Mouse (Mus musculus): ENCODE data around the gene Mark3. TPM values are rescaled to one million over a fixed set of nuclear protein-coding genes. Genes with fewer than 3 reads are reported as not detected.

Gene Mark3
- total RNA-seq, 2 experiments from 2014 or later, result 48.2 to 60.7 TPM

DNA sequence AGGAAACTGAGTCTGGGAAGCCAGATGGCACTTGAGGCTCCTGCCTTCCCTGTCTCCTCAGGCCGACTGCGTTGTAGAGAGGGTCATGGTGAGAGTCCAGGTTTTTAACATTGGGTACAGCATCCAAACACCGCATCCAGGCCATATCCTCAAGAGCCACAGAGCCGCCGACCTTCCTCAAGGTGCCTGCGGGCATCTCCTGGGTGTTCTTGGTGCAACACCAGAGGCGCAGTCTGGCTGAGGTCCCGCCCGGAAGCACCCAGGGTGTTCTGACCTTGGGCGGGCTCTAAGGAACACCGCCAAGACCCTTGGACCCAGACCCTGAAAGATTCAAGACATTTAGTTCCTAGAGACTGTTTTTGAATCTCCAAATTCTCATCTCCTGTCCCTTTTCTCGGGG is 98.3 kb downstream of the Mark3 start:
- intact Hi-C loops (cut with DNase I), result no loop called here
- Histone ChIP-seq H3K27ac (peak overlapping the region; percentile 94; the same call in 1 of the 2 replicates), H3K4me3 (peak overlapping the region; percentile 83)
- DNase-seq, result no peak
- TF ChIP-seq CTCF (IDR thresholded peaks at IDR 0.05), result no peak

DNA sequence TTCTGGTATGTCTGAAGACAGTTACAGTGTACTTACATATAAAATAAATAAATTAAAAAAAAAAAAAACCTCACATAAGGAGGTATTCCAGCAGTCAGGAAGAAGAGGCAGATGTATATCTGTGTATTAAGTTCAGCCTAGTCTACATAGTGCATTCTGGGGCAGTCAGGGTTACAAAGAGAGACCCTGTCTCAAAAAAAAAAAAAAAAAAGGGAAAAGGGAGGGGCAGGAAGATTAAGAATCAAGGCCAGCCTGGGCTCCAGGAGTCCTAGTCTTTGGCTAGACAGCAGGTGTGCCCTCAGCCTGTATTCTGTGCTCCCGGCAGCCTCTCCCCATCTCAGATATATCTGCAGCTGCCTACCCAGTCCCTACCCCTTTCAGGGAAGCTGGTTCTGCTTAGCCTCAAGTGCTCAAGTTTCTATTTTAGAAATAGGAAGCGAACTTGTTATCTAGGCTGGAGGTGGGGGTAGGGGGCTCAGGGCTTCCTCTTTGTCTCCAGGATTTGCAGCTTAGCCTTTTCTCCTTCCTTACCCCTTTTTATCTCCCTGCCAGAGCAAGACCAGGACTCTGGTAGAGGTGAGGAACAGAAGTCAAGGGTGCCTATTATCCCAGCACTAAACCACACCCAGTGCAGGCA is 100.6 kb downstream of the Mark3 start:
- no peak for DNase-seq
- no peak for TF ChIP-seq CTCF (IDR thresholded peaks at IDR 0.05)
- H3K27ac ChIP-seq, result no peak overlapping the region
- intact Hi-C loops (cut with DNase I), result loop anchor here (5.0 kb wide), 1 partner anchor 37 kb away; the partner anchor contains the start of genes Apopt1 and Bag5
- H3K4me3 ChIP-seq, result no peak overlapping the region

DNA sequence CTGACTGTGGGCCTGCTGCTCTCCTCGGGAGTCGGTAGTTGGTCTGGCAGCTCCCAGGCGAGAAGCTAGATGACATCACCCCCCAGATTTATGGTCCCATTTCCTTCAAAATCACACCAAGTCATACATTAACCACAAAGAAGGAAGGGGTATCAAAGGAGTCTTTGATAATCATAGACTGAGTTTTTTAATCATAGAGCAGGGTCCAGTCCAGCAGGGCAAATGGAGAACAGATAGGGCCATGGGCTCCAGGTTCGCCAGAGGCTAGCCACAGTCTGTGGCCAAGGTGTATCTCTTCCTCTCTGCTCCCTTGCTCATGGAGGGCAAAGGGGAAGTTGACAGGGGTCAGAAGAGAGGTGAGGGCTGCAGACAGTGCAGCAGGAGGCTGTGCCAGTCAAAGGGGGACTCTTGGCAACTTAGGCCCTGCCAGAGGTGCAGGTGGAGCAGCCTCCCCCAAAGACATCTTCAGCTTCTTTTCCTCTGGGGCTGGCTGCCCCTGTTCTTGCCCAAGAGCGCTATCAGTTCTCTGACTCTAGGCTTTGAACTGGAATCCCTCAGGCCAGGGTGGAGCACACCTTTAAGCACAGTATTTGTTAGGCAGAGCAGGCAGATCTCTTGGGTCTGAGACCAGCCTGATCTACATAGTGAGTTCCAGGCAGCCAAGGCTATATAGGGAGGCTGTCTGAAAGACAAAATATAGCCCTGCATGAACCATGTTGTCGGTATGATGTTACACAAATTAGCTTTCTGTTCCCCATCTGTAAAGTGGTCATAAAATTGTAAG is 101.7 kb downstream of the Mark3 start:
- intact Hi-C loops (cut with DNase I), result loop anchor here (5.0 kb wide), 1 partner anchor 36 kb away; the partner anchor contains the start of genes Apopt1 and Bag5
- Histone ChIP-seq H3K4me3 (no peak overlapping the region), H3K27ac (peak overlapping the region; percentile 95; the same call in 1 of the 2 replicates)
- no peak for TF ChIP-seq CTCF (IDR thresholded peaks at IDR 0.05)
- DNase-seq, result no peak

DNA sequence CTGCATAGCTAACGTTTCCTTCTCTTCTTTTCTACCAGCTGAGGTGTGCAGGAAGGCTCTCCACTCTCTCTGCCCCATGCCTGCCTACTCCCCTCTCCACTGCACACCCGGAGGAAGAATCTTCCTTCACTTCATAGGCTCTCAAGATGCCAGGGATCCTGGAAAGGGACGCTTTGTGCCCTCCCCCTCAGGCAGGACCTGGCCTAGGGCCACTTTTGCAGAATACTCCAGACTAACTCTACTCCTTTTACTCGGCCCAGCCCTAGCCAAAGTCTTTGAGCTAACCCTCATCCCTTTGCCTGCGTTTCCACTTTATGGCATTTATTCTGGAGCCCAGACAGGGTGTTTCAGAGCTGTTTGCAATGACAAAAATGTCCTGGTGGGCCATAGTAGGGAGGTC is 103.1 kb downstream of the Mark3 start:
- intact Hi-C loops (cut with DNase I), result loop anchor here (5.0 kb wide), 1 partner anchor 35 kb away; the partner anchor contains the start of genes Apopt1 and Bag5
- DNase-seq, result peak; percentile 62
- H3K4me3 ChIP-seq, result peak overlapping the region; percentile 80
- TF ChIP-seq CTCF (IDR thresholded peaks at IDR 0.05), result no peak
- peak overlapping the region; percentile 95 for H3K27ac ChIP-seq

DNA sequence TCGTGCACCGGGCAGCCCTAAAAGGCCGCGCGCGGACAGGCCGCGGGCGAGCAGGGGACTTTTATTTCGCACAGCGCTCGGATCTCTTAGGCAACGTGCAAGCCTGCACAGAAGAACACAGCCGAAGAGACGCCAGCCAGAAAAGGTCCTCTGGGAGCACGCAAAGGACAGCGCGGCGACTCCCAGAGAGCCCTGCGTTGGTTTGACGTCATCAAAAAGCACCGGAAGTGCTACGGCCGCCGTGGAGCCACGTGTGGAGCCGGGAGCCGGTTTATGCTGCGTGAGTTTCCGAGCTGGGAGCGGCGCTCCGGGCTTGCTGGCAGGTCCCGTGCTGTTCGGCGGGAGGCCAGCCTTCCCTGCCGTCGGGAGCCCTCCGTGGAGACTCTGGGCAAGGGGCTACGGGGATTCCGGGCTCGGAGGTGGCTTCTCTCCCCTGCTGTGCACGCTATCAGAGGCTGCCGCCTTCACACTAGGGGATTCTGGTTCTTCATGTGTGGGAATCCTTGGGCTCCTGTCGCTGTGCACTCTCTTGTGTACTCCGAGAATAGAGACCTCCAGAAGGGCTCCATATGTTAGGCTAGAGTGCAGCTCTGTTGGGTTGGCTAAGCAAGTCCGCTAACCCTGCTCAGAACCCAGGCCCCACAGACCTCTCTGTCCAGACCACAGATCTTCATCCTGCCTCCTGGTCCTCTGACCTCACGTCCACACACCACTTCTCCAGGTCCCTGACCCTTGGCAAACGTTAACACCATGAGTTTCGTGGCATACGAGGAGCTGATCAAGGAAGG is 103.8 kb downstream of the Mark3 start, which contains the start of gene Trmt61a:
TSS of gene Trmt61a (plus strand) at position 224 of the 788 bp plus-strand sequence.
- peak; percentile 95 for DNase-seq
- intact Hi-C loops (cut with DNase I), result loop anchor here (5.0 kb wide), 1 partner anchor 34 kb away; the partner anchor contains the start of genes Apopt1 and Bag5
- no peak for TF ChIP-seq CTCF (IDR thresholded peaks at IDR 0.05)
- peak within 1 kb of the TSS; percentile 80 for H3K4me3 ChIP-seq
- peak within 1 kb of the TSS; percentile 95 for H3K27ac ChIP-seq

DNA sequence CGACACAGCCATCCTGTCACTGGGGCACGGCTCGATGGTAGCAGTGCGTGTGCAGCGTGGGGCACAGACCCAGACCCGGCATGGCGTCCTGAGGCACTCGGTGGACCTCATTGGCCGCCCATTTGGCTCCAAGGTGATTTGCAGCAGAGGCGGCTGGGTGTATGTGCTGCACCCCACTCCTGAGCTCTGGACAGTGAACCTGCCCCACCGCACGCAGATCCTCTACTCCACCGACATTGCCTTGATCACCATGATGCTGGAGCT is 104.3 kb downstream of the Mark3 start:
- intact Hi-C loops (cut with DNase I), result loop anchor here (5.0 kb wide), 1 partner anchor 34 kb away; the partner anchor contains the start of genes Apopt1 and Bag5
- H3K4me3 ChIP-seq, result peak overlapping the region; percentile 80
- no peak for DNase-seq
- no peak for TF ChIP-seq CTCF (IDR thresholded peaks at IDR 0.05)
- H3K27ac ChIP-seq, result peak overlapping the region; percentile 95

DNA sequence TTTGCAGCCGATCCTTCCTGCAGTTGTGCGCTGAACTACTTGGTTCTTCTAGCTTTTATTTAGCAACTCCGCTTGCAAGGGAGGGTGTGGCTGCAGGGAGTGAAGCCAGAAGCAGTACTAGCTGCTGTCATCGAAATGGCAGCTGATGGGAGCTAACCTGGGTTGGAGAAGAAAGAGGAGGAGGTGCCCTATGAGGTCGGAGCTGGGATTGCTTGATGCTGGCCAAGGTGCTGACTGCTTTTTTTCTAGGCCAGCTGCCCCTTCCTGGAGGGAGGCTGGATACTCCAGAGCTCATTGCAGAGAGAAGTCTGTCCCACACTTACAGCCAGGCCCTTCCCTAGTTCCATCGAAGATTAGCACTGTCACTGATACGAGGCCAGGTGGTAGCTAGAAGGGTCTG is 104.7 kb downstream of the Mark3 start:
- peak overlapping the region; percentile 95; the same call in 1 of the 2 replicates for H3K27ac ChIP-seq
- peak overlapping the region; percentile 80 for H3K4me3 ChIP-seq
- DNase-seq, result no peak
- intact Hi-C loops (cut with DNase I), result loop anchor here (5.0 kb wide), 1 partner anchor 33 kb away; the partner anchor contains the start of genes Apopt1 and Bag5
- TF ChIP-seq CTCF (IDR thresholded peaks at IDR 0.05), result no peak

DNA sequence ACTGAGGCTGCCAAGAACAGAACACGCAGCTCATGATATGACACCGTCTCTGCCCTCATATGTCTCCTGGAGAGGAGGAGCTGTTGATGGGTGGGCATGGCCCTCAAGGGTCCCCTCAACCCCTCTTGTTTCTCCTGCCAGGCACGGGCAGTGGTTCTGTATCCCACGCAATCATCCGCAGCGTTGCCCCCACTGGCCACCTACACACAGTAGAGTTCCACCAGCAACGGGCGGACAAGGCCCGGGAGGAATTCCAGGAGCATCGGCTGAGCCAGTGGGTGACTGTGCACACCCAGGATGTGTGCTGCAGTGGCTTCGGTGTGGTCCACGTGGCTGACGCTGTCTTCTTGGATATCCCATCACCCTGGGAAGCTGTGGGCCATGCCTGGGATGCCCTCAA is 106.3 kb downstream of the Mark3 start:
- no peak for TF ChIP-seq CTCF (IDR thresholded peaks at IDR 0.05)
- no peak for DNase-seq
- H3K27ac ChIP-seq, result peak overlapping the region; percentile 72
- H3K4me3 ChIP-seq, result no peak overlapping the region
- intact Hi-C loops (cut with DNase I), result no loop called here

DNA sequence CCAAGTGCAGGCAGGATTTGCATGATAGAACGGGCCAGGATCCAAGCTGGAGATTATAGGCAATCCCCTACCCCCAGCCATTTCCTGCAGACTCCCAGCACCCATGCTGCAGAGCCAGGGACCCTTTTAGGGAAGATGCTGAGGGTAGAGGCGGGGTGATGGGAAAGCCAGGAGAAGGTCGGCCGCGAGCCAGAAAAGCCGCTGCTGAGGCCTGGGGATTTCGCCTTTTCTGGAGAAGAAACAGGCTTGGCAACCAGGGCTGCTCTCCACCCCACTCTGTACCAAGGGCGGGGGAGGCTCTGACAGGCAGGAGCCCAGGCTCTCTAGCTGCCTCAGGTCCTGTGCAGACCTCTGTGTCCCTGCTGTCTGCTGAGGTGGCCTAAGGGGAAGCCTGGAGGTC is 107.0 kb downstream of the Mark3 start:
- no peak for TF ChIP-seq CTCF (IDR thresholded peaks at IDR 0.05)
- intact Hi-C loops (cut with DNase I), result no loop called here
- H3K4me3 ChIP-seq, result no peak overlapping the region
- DNase-seq, result no peak
- peak overlapping the region; percentile 72 for H3K27ac ChIP-seq

DNA sequence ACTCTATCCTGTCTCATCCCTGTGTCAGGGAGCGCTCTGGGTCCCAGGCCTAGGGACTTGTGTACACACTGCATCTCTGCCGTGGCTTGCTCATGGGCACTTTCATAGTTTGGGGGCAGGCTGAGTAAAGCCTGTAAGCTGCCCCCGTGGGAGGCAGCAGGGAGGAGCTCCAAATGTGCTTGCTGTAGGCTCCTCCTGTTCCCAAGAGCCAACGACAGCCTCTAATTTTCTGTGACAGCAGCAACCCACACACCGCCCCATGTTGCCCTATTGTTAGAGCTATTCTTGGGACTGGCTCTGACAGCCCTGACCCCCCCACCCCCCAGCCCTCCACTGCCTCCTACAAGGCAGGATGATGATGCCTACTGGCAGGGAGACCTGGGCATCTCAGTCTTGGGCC is 107.7 kb downstream of the Mark3 start:
- no peak for DNase-seq
- no peak for TF ChIP-seq CTCF (IDR thresholded peaks at IDR 0.05)
- no peak overlapping the region for H3K4me3 ChIP-seq
- intact Hi-C loops (cut with DNase I), result no loop called here
- H3K27ac ChIP-seq, result peak overlapping the region; percentile 72

DNA sequence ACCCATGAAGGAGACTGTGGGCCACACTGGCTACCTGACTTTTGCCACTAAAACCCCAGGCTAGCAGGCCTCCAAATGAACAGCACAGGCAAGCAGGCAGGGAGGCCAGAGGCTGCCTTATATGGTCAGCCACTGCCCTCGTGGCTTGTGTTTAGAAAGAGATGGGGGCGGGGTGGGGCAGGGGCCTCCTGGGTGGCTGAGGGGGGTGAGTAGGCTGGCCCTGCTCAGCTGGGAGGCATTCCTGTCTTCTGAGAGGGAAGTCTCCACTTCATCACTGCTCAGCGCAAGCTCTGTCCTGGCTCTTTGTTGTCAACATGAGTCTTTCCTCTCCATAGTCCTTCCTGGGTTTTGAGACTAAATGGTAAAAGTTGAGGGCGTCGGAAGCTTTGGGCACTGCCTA is 108.5 kb downstream of the Mark3 start:
- TF ChIP-seq CTCF (IDR thresholded peaks at IDR 0.05), result no peak
- intact Hi-C loops (cut with DNase I), result no loop called here
- Histone ChIP-seq H3K27ac (peak overlapping the region; percentile 72), H3K4me3 (no peak overlapping the region)
- DNase-seq, result no peak

DNA sequence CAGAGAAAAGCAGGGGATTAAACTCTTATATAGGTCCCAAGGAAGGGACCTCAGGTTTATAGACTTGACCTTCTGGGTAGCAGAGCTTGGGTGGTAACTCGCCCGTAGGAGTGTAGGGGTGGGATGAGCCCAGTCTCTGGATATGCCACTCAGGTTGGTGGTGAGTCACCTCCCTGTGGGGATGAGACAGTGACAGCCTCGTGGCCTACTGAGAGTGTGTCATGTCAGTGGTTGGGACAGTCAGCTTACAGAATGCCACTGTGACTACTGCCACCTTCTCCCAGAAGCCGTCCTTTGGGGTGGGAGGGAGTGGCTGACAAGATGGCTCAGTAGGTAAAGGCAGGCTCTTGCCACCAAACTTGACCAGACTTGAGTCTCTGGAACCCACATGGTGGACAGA is 112.1 kb downstream of the Mark3 start:
- Histone ChIP-seq H3K4me3 (no peak overlapping the region), H3K27ac (peak overlapping the region; percentile 86)
- no peak for TF ChIP-seq CTCF (IDR thresholded peaks at IDR 0.05)
- no peak for DNase-seq
- intact Hi-C loops (cut with DNase I), result no loop called here
